Mouse (Mus musculus): ENCODE data around the gene Clec2d. TPM values are rescaled to one million over a fixed set of nuclear protein-coding genes. Genes with fewer than 3 reads are reported as not detected.

The Clec2d gene
- polyA plus RNA-seq, 1 experiment from 2014 or later = 0.97 TPM

DNA sequence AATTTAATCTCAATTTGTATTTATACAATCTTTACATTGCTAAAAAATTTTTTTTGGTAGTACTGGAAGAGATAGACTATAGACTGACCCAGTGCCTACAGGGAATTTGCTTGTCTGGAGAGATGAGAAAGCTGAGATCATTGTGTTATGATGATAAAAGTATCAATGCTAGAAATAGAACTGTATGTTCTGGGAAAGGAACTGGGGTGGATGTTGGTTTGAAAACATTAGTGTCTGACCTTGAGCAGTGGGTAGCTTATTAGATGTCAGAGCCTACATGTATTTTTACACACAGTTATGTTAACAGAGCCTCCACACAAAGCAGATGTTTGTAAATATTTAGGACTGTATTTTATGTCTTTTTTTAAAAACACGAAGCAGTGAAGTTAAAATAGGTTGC is 43.7 kb downstream of the Clec2d start:
- DNase-seq (ENCODE audit: low spot score) (no peak), ATAC-seq (ENCODE audit: low read depth) (no peak)
- H3K36me3 ChIP-seq (ENCODE audit: control insufficient read depth, insufficient read depth, low read length) = no peaks in the 10 kb centered on the region
- WGBS = 77% methylated on average over 1 of the region's 1 CpGs
- no peak overlapping the region for H3K4me3 ChIP-seq (ENCODE audit: low read depth, low read length)
- H3K9me3 ChIP-seq (ENCODE audit: control insufficient read depth, low read length) = no peaks in the 10 kb centered on the region
- no peak overlapping the region for H3K4me2 ChIP-seq (ENCODE audit: low read depth, low read length)
- peaks cover 3% of the 10 kb centered on the region; the same call in 1 of the 2 replicates for H3K4me1 ChIP-seq (ENCODE audit: control insufficient read depth, insufficient read depth, low read length)
- H3K27ac ChIP-seq (replicated peaks; ENCODE audit: low read depth, low read length) = no peak overlapping the region
- H3K9ac ChIP-seq (ENCODE audit: low read depth, low read length) = no peak overlapping the region
- no peaks in the 10 kb centered on the region for H3K27me3 ChIP-seq (replicated peaks; ENCODE audit: control insufficient read depth, insufficient read depth, low read length)

GRCm38 (mm10) chr6:129225078-129225477 is 44.7 kb downstream of the Clec2d start:
- no peaks in the 10 kb centered on the region for H3K9me3 ChIP-seq (ENCODE audit: control insufficient read depth, low read length)
- H3K27me3 ChIP-seq (replicated peaks; ENCODE audit: control insufficient read depth, insufficient read depth, low read length) = no peaks in the 10 kb centered on the region
- H3K36me3 ChIP-seq (ENCODE audit: control insufficient read depth, insufficient read depth, low read length) = no peaks in the 10 kb centered on the region
- no peak overlapping the region for H3K4me2 ChIP-seq (ENCODE audit: low read depth, low read length)
- H3K27ac ChIP-seq (replicated peaks; ENCODE audit: low read depth, low read length) = no peak overlapping the region
- peaks cover 11% of the 10 kb centered on the region for H3K4me1 ChIP-seq (ENCODE audit: control insufficient read depth, insufficient read depth, low read length)
- no peak for ATAC-seq (ENCODE audit: low read depth)
- WGBS = 76% methylated on average over 2 of the region's 2 CpGs
- no peak for DNase-seq (ENCODE audit: low spot score)
- no peak overlapping the region for H3K9ac ChIP-seq (ENCODE audit: low read depth, low read length)
- no peak overlapping the region for H3K4me3 ChIP-seq (ENCODE audit: low read depth, low read length)

DNA sequence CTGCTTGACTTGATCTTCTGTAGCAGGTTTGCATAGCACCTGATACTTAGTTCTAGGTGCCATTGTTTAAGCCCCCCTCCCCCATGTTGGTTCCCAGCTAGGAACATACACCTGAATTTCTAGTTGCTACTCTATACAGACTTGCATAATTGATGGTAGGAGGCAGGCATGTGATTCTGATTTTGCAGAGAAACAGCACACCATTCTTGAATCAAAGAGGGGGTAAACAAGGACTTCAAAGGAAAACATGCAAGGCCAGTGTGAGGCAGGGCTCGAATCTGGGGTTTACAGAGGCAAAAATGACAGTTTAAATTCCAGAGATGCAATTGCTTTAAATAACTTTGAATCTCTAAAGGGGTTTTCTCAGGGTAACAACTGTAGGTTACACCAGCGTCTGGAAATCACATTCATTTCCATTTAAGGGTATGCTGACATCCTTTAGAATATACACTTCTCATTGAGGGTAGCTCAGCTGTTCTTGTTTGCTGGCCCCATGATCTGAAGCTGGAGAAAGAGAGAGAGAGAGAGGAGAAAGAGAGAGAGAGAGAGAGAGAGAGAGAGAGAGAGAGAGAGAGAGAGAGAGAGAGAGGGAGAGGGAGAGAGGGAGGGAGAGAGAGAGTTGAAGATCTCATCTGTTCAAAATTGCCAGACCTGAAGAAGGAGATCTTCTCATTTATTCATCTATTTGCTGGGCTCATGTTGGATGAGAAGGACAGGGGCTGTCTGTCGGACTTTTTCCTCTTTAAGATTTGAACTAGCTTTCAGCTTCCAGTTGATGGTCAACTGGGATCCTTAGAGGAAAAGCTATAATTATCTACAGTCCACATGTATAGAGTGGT is 48.7 kb downstream of the Clec2d start:
- H3K27ac ChIP-seq (replicated peaks; ENCODE audit: low read depth, low read length) = peak overlapping the region; percentile 94
- no peak overlapping the region for H3K4me3 ChIP-seq (ENCODE audit: low read depth, low read length)
- H3K4me1 ChIP-seq (ENCODE audit: control insufficient read depth, insufficient read depth, low read length) = peaks cover 22% of the 10 kb centered on the region
- H3K27me3 ChIP-seq (replicated peaks; ENCODE audit: control insufficient read depth, insufficient read depth, low read length) = no peaks in the 10 kb centered on the region
- WGBS = 28% methylated on average over 3 of the region's 3 CpGs
- ATAC-seq (ENCODE audit: low read depth) (peak; percentile 45; the same call in 1 of the 2 replicates), DNase-seq (ENCODE audit: low spot score) (peak; percentile 51)
- H3K9me3 ChIP-seq (ENCODE audit: control insufficient read depth, low read length) = no peaks in the 10 kb centered on the region
- no peaks in the 10 kb centered on the region for H3K36me3 ChIP-seq (ENCODE audit: control insufficient read depth, insufficient read depth, low read length)
- H3K9ac ChIP-seq (ENCODE audit: low read depth, low read length) = no peak overlapping the region
- no peak overlapping the region for H3K4me2 ChIP-seq (ENCODE audit: low read depth, low read length)

DNA sequence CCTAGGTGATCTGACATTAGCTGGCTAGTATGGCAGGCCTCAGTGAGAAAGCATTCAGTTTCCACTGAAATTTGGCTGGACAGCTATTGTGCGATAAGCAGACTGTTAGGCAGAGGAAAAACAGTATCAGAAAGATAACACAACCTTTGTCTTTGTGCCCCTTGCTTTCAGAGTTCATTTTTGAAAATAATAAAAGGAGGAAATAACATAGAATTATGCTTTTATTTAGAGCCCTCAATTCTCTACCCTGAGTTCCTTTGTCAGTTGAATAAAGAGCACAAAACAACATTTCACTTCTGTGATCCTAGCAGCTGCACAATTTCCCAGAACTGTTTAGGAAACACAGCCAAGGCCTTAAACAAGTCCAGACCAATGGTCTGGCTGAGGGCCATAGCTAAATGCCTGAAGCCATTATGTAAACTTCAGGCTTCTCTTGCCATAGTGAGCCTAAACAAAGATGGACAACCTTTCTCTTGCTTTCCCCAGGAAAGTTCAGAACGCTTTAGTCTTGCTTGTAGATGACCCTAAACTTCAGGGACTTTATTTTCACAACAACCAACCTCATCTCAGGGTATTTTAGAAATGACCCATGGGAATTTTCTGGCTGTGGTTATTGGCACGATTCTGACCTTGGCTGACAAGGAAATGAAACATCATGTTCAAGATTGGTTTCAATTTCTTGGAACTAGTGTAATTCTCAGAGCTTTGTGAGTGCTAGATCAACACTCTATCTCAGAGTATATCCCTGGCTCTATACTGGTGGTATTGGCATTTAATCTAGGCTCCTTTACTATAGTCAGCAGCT is 49.6 kb downstream of the Clec2d start:
- Histone ChIP-seq H3K4me1 (ENCODE audit: control insufficient read depth, insufficient read depth, low read length) (peaks cover 22% of the 10 kb centered on the region), H3K36me3 (ENCODE audit: control insufficient read depth, insufficient read depth, low read length) (no peaks in the 10 kb centered on the region), H3K9ac (ENCODE audit: low read depth, low read length) (no peak overlapping the region), H3K4me2 (ENCODE audit: low read depth, low read length) (no peak overlapping the region; the same call in 1 of the 2 replicates), H3K9me3 (ENCODE audit: control insufficient read depth, low read length) (no peaks in the 10 kb centered on the region), H3K27ac (replicated peaks; ENCODE audit: low read depth, low read length) (peak overlapping the region; percentile 94), H3K27me3 (replicated peaks; ENCODE audit: control insufficient read depth, insufficient read depth, low read length) (no peaks in the 10 kb centered on the region), H3K4me3 (ENCODE audit: low read depth, low read length) (no peak overlapping the region)
- WGBS = 36% methylated on average over 3 of the region's 3 CpGs
- DNase-seq (ENCODE audit: low spot score) (peak; percentile 96), ATAC-seq (ENCODE audit: low read depth) (peak; percentile 89)

DNA sequence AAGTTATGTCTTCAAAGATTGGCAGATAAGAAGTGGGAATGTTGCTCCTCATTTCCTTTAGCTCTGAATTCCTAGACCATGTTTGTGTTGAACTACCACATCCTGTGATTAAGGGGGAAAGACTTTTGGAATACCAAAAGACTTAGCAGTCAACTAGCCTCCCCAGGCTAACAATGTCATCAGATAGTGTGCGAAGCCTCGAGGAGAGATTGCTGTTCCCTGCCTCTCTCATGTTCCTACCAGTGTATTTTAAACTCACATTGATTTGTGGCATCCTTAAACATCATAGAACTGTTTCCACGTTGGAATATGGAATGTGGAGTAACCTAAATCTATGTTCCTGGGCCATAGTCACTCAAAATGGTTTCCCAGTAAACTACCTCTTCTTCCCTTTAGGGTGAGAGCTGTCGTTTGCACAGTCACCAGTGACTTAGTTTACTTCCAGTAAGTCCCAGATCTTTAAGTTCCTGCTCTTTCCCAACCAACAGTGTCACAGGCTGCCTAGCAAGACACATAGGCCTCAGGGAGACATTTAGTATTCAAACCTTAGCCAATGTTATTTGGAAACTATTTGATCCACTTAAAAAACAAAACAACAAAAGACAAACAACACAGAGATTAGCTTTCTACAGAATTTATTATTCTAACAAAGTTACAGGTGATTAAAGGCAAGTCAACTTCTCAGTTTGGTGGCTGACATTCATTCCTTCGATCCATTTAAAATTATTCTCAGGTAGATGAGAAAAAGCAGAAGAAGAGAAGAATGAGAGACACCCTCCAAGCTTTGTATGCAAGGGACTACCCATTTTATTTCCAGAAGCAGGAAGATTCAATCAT is 51.8 kb downstream of the Clec2d start:
- H3K27ac ChIP-seq (replicated peaks; ENCODE audit: low read depth, low read length) = 0 out of 2 replicates have a peak overlapping the region, but pooled peaks have one; percentile 4

DNA sequence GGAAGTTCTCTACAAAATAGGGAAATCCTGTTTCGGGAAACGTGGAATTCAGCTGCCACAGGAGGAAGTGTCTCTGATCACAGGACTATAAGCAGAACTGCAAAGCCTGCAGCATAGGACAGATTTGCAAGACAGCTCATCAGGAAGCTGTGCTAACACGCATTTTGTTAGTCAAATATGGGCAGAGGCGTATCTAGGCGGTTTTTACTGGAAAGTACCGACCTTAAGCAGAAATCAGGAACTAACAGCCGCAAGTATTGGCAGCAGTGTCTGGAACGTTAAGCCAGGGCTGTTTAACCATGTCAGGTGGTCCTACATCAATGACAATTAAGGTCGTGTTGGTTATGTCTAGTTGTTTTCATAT is 52.4 kb downstream of the Clec2d start:
- H3K27me3 ChIP-seq (replicated peaks; ENCODE audit: control insufficient read depth, insufficient read depth, low read length) = no peaks in the 10 kb centered on the region
- H3K9ac ChIP-seq (ENCODE audit: low read depth, low read length) = no peak overlapping the region
- DNase-seq (ENCODE audit: low spot score) (peak; percentile 73), ATAC-seq (ENCODE audit: low read depth) (no peak)
- peaks cover 27% of the 10 kb centered on the region for H3K4me1 ChIP-seq (ENCODE audit: control insufficient read depth, insufficient read depth, low read length)
- H3K27ac ChIP-seq (replicated peaks; ENCODE audit: low read depth, low read length) = no peak overlapping the region
- H3K4me2 ChIP-seq (ENCODE audit: low read depth, low read length) = no peak overlapping the region
- no peaks in the 10 kb centered on the region for H3K9me3 ChIP-seq (ENCODE audit: control insufficient read depth, low read length)
- 61% methylated on average over 9 of the region's 9 CpGs for WGBS
- H3K36me3 ChIP-seq (ENCODE audit: control insufficient read depth, insufficient read depth, low read length) = no peaks in the 10 kb centered on the region
- H3K4me3 ChIP-seq (ENCODE audit: low read depth, low read length) = no peak overlapping the region

More for the DNA sequence above, 51.8 kb downstream of the Clec2d start:
- H3K4me3 ChIP-seq (ENCODE audit: low read depth, low read length) = no peak overlapping the region
- WGBS = 80% methylated on average over 5 of the region's 5 CpGs
- H3K4me2 ChIP-seq (ENCODE audit: low read depth, low read length) = no peak overlapping the region
- H3K27me3 ChIP-seq (replicated peaks; ENCODE audit: control insufficient read depth, insufficient read depth, low read length) = no peaks in the 10 kb centered on the region
- DNase-seq (ENCODE audit: low spot score) (no peak), ATAC-seq (ENCODE audit: low read depth) (no peak)
- no peaks in the 10 kb centered on the region for H3K36me3 ChIP-seq (ENCODE audit: control insufficient read depth, insufficient read depth, low read length)
- H3K4me1 ChIP-seq (ENCODE audit: control insufficient read depth, insufficient read depth, low read length) = peaks cover 22% of the 10 kb centered on the region
- H3K9ac ChIP-seq (ENCODE audit: low read depth, low read length) = no peak overlapping the region
- H3K9me3 ChIP-seq (ENCODE audit: control insufficient read depth, low read length) = no peaks in the 10 kb centered on the region

- H3K9me3 ChIP-seq (ENCODE audit: control insufficient read depth, low read length) = no peaks in the 10 kb centered on the region
- H3K4me1 ChIP-seq (ENCODE audit: control insufficient read depth, insufficient read depth, low read length) = peaks cover 27% of the 10 kb centered on the region
- no peak overlapping the region for H3K9ac ChIP-seq (ENCODE audit: low read depth, low read length)
- H3K27ac ChIP-seq (replicated peaks; ENCODE audit: low read depth, low read length) = 0 out of 2 replicates have a peak overlapping the region, but pooled peaks have one; percentile 13
- H3K27me3 ChIP-seq (replicated peaks; ENCODE audit: control insufficient read depth, insufficient read depth, low read length) = no peaks in the 10 kb centered on the region
- ATAC-seq (ENCODE audit: low read depth) (no peak), DNase-seq (ENCODE audit: low spot score) (no peak)
- 79% methylated on average over 6 of the region's 6 CpGs for WGBS
- H3K36me3 ChIP-seq (ENCODE audit: control insufficient read depth, insufficient read depth, low read length) = no peaks in the 10 kb centered on the region
- no peak overlapping the region for H3K4me3 ChIP-seq (ENCODE audit: low read depth, low read length)
- no peak overlapping the region for H3K4me2 ChIP-seq (ENCODE audit: low read depth, low read length)
Measured at GRCm38 (mm10) chr6:129233366-129233954, 53.0 kb downstream of the Clec2d start.

GRCm38 (mm10) chr6:129233955-129234369 is 53.5 kb downstream of the Clec2d start:
- WGBS = 69% methylated on average over 16 of the region's 18 CpGs

More at GRCm38 (mm10) chr6:129233955-129234369, 53.5 kb downstream of the Clec2d start:
- Histone ChIP-seq H3K4me2 (ENCODE audit: low read depth, low read length) (no peak overlapping the region), H3K9ac (ENCODE audit: low read depth, low read length) (no peak overlapping the region), H3K9me3 (ENCODE audit: control insufficient read depth, low read length) (no peaks in the 10 kb centered on the region), H3K4me1 (ENCODE audit: control insufficient read depth, insufficient read depth, low read length) (peaks cover 25% of the 10 kb centered on the region), H3K27ac (replicated peaks; ENCODE audit: low read depth, low read length) (0 out of 2 replicates have a peak overlapping the region, but pooled peaks have one; percentile 13), H3K27me3 (replicated peaks; ENCODE audit: control insufficient read depth, insufficient read depth, low read length) (no peaks in the 10 kb centered on the region), H3K4me3 (ENCODE audit: low read depth, low read length) (no peak overlapping the region), H3K36me3 (ENCODE audit: control insufficient read depth, insufficient read depth, low read length) (no peaks in the 10 kb centered on the region)
- ATAC-seq (ENCODE audit: low read depth) (no peak), DNase-seq (ENCODE audit: low spot score) (no peak)
